Mouse (Mus musculus): ENCODE measurements at regions not wholly inside any gene's neighbourhood (a gene's known extent, or its start where the extent isn't known, plus 50 kb on each side); places are given as distances from the start of the nearest gene placed in this dataset.

GRCm38 (mm10) chr12:13164791-13165190, 84.2 kb downstream of the Ddx1 start:
- ATAC-seq (ENCODE audit: insufficient number of reproducible peaks, insufficient read depth, low FRiP score, low TSS enrichment): no peak
- Histone ChIP-seq H3K27ac (no peak overlapping the region), H3K9me3 (no peaks in the 10 kb centered on the region), H3K4me1 (no peaks in the 10 kb centered on the region), H3K4me3 (no peak overlapping the region), H3K4me2 (replicated peaks) (no peak overlapping the region), H3K36me3 (no peaks in the 10 kb centered on the region), H3K9ac (no peak overlapping the region), H3K27me3 (no peaks in the 10 kb centered on the region)
- 79% methylated on average over 2 of the region's 2 CpGs for WGBS

GRCm38 (mm10) chr12:13161051-13161450, 88.0 kb downstream of the Ddx1 start:
- Histone ChIP-seq H3K4me3 (no peak overlapping the region), H3K27ac (no peak overlapping the region), H3K4me1 (peaks cover 9% of the 10 kb centered on the region), H3K9me3 (no peaks in the 10 kb centered on the region), H3K36me3 (no peaks in the 10 kb centered on the region), H3K4me2 (replicated peaks) (no peak overlapping the region), H3K27me3 (no peaks in the 10 kb centered on the region), H3K9ac (no peak overlapping the region)
- 90% methylated on average over 1 of the region's 1 CpGs for WGBS
- ATAC-seq (ENCODE audit: insufficient number of reproducible peaks, insufficient read depth, low FRiP score, low TSS enrichment): no peak

GRCm38 (mm10) chr12:13159346-13160055, 89.5 kb downstream of the Ddx1 start:
- no peak overlapping the region for H3K27ac ChIP-seq
- H3K9ac ChIP-seq: no peak overlapping the region
- peaks cover 9% of the 10 kb centered on the region for H3K4me1 ChIP-seq
- ATAC-seq (ENCODE audit: insufficient number of reproducible peaks, insufficient read depth, low FRiP score, low TSS enrichment): no peak
- no peak overlapping the region for H3K4me3 ChIP-seq
- no peaks in the 10 kb centered on the region for H3K9me3 ChIP-seq
- H3K4me2 ChIP-seq (replicated peaks): no peak overlapping the region
- no peaks in the 10 kb centered on the region for H3K27me3 ChIP-seq
- no peaks in the 10 kb centered on the region for H3K36me3 ChIP-seq

GRCm38 (mm10) chr12:13157666-13158381, 91.2 kb downstream of the Ddx1 start:
- no peaks in the 10 kb centered on the region for H3K9me3 ChIP-seq
- no peak for ATAC-seq (ENCODE audit: insufficient number of reproducible peaks, insufficient read depth, low FRiP score, low TSS enrichment)
- no peak overlapping the region for H3K4me2 ChIP-seq (replicated peaks)
- H3K4me1 ChIP-seq: peaks cover 9% of the 10 kb centered on the region
- no peak overlapping the region for H3K4me3 ChIP-seq
- WGBS: 39% methylated on average over 7 of the region's 7 CpGs
- H3K9ac ChIP-seq: no peak overlapping the region
- 0 out of 2 replicates have a peak overlapping the region, but pooled peaks have one; percentile 4 for H3K27ac ChIP-seq
- no peaks in the 10 kb centered on the region for H3K36me3 ChIP-seq
- no peaks in the 10 kb centered on the region for H3K27me3 ChIP-seq

- Histone ChIP-seq H3K36me3 (no peaks in the 10 kb centered on the region), H3K4me2 (replicated peaks) (no peak overlapping the region), H3K9me3 (no peaks in the 10 kb centered on the region), H3K27me3 (no peaks in the 10 kb centered on the region), H3K4me3 (no peak overlapping the region), H3K27ac (no peak overlapping the region), H3K9ac (no peak overlapping the region), H3K4me1 (peaks cover 9% of the 10 kb centered on the region)
- WGBS: 64% methylated on average over 10 of the region's 10 CpGs
- ATAC-seq (ENCODE audit: insufficient number of reproducible peaks, insufficient read depth, low FRiP score, low TSS enrichment): no peak
Observed at GRCm38 (mm10) chr12:13157089-13157488, 91.9 kb downstream of the Ddx1 start.

- ATAC-seq (ENCODE audit: insufficient number of reproducible peaks, insufficient read depth, low FRiP score, low TSS enrichment): no peak
- Histone ChIP-seq H3K27ac (no peak overlapping the region), H3K36me3 (no peaks in the 10 kb centered on the region), H3K4me3 (no peak overlapping the region), H3K9me3 (no peaks in the 10 kb centered on the region), H3K4me2 (replicated peaks) (no peak overlapping the region), H3K9ac (no peak overlapping the region), H3K4me1 (peaks cover 3% of the 10 kb centered on the region; the same call in 1 of the 2 replicates), H3K27me3 (no peaks in the 10 kb centered on the region)
- WGBS: 60% methylated on average over 4 of the region's 4 CpGs
Observed at GRCm38 (mm10) chr12:13150751-13151150, 98.3 kb downstream of the Ddx1 start.

GRCm38 (mm10) chr12:13147251-13147650, 101.8 kb downstream of the Ddx1 start:
- H3K27ac ChIP-seq: no peak overlapping the region
- WGBS: 81% methylated on average over 4 of the region's 4 CpGs
- ATAC-seq (ENCODE audit: insufficient number of reproducible peaks, insufficient read depth, low FRiP score, low TSS enrichment): no peak
- no peak overlapping the region for H3K9ac ChIP-seq
- no peaks in the 10 kb centered on the region for H3K9me3 ChIP-seq
- H3K4me2 ChIP-seq (replicated peaks): no peak overlapping the region
- H3K4me1 ChIP-seq: peaks cover 14% of the 10 kb centered on the region
- H3K36me3 ChIP-seq: no peaks in the 10 kb centered on the region
- H3K27me3 ChIP-seq: no peaks in the 10 kb centered on the region
- no peak overlapping the region for H3K4me3 ChIP-seq

GRCm38 (mm10) chr12:13145186-13146115, 103.6 kb downstream of the Ddx1 start:
- Histone ChIP-seq H3K36me3 (no peaks in the 10 kb centered on the region), H3K4me3 (no peak overlapping the region), H3K27ac (0 out of 2 replicates have a peak overlapping the region, but pooled peaks have one; percentile 4), H3K9ac (no peak overlapping the region), H3K4me1 (peaks cover 14% of the 10 kb centered on the region), H3K9me3 (no peaks in the 10 kb centered on the region), H3K27me3 (no peaks in the 10 kb centered on the region), H3K4me2 (replicated peaks) (no peak overlapping the region)
- WGBS: 41% methylated on average over 10 of the region's 10 CpGs
- ATAC-seq (ENCODE audit: insufficient number of reproducible peaks, insufficient read depth, low FRiP score, low TSS enrichment): 0 out of 2 replicates have a peak, but pooled peaks have one; percentile 41

GRCm38 (mm10) chr12:13144739-13145138, 104.3 kb downstream of the Ddx1 start:
- peaks cover 14% of the 10 kb centered on the region for H3K4me1 ChIP-seq
- no peaks in the 10 kb centered on the region for H3K36me3 ChIP-seq
- 94% methylated on average over 1 of the region's 1 CpGs for WGBS
- no peak overlapping the region for H3K4me3 ChIP-seq
- H3K27me3 ChIP-seq: no peaks in the 10 kb centered on the region
- H3K4me2 ChIP-seq (replicated peaks): no peak overlapping the region
- H3K9me3 ChIP-seq: no peaks in the 10 kb centered on the region
- ATAC-seq (ENCODE audit: insufficient number of reproducible peaks, insufficient read depth, low FRiP score, low TSS enrichment): no peak
- H3K27ac ChIP-seq: no peak overlapping the region
- H3K9ac ChIP-seq: no peak overlapping the region

GRCm38 (mm10) chr12:13140636-13141035, 108.4 kb downstream of the Ddx1 start:
- no peak for ATAC-seq (ENCODE audit: insufficient number of reproducible peaks, insufficient read depth, low FRiP score, low TSS enrichment)
- no peak overlapping the region for H3K4me3 ChIP-seq
- WGBS: 80% methylated on average over 6 of the region's 6 CpGs

GRCm38 (mm10) chr12:13139189-13139588, 109.8 kb downstream of the Ddx1 start:
- ATAC-seq (ENCODE audit: insufficient number of reproducible peaks, insufficient read depth, low FRiP score, low TSS enrichment): no peak

More at GRCm38 (mm10) chr12:13140636-13141035, 108.4 kb downstream of the Ddx1 start:
- Histone ChIP-seq H3K9ac (no peak overlapping the region), H3K27ac (no peak overlapping the region), H3K9me3 (no peaks in the 10 kb centered on the region), H3K4me1 (peaks cover 19% of the 10 kb centered on the region), H3K36me3 (no peaks in the 10 kb centered on the region), H3K4me2 (replicated peaks) (no peak overlapping the region), H3K27me3 (no peaks in the 10 kb centered on the region)

More at GRCm38 (mm10) chr12:13139189-13139588, 109.8 kb downstream of the Ddx1 start:
- 74% methylated on average over 5 of the region's 5 CpGs for whole genome bisulfite sequencing
- Histone ChIP-seq H3K4me1 (peaks cover 9% of the 10 kb centered on the region; the same call in 1 of the 2 replicates), H3K4me2 (replicated peaks) (no peak overlapping the region), H3K36me3 (no peaks in the 10 kb centered on the region), H3K9me3 (no peaks in the 10 kb centered on the region), H3K4me3 (no peak overlapping the region), H3K27me3 (no peaks in the 10 kb centered on the region), H3K27ac (no peak overlapping the region), H3K9ac (no peak overlapping the region)

All from embryonic facial prominence, embryonic 12.5 days (tissue).